Mouse (Mus musculus): ENCODE data around the gene Itgb3bp. TPM values are rescaled to one million over a fixed set of nuclear protein-coding genes. Genes with fewer than 3 reads are reported as not detected.

Itgb3bp gene
- total RNA-seq, 2 experiments from 2014 or later = 2.5 to 4.0 TPM

- intact Hi-C loops (cut with DNase I) = no loop called here
- DNase-seq (ENCODE audit: low spot score in 2 of 2) = peak; percentile 11
Measured at GRCm38 (mm10) chr4:99766753-99767152, 162.9 kb downstream of the Itgb3bp start.

GRCm38 (mm10) chr4:99766303-99766702 is 163.3 kb downstream of the Itgb3bp start:
- intact Hi-C loops (cut with DNase I) = no loop called here

GRCm38 (mm10) chr4:99752426-99752825 is 177.2 kb downstream of the Itgb3bp start:
- intact Hi-C loops (cut with DNase I) = no loop called here
- no peak for DNase-seq (ENCODE audit: low spot score in 2 of 2)

More at GRCm38 (mm10) chr4:99766303-99766702, 163.3 kb downstream of the Itgb3bp start:
- no peak for DNase-seq (ENCODE audit: low spot score in 2 of 2)

GRCm38 (mm10) chr4:99739836-99740235 is 189.8 kb downstream of the Itgb3bp start:
- no peak for DNase-seq (ENCODE audit: low spot score in 2 of 2)
- intact Hi-C loops (cut with DNase I) = no loop called here

- intact Hi-C loops (cut with DNase I) = no loop called here
- DNase-seq (ENCODE audit: low spot score in 2 of 2) = no peak
Measured at GRCm38 (mm10) chr4:99725914-99726451, 203.6 kb downstream of the Itgb3bp start.

GRCm38 (mm10) chr4:99724331-99724730 is 205.3 kb downstream of the Itgb3bp start:
- intact Hi-C loops (cut with DNase I) = no loop called here
- no peak for DNase-seq (ENCODE audit: low spot score in 2 of 2)

GRCm38 (mm10) chr4:99717905-99718304 is 211.7 kb downstream of the Itgb3bp start:
- intact Hi-C loops (cut with DNase I) = no loop called here
- DNase-seq (ENCODE audit: low spot score in 2 of 2) = no peak

- DNase-seq (ENCODE audit: low spot score in 2 of 2) = no peak
- intact Hi-C loops (cut with DNase I) = no loop called here
Measured at GRCm38 (mm10) chr4:99715783-99716416, 213.7 kb downstream of the Itgb3bp start.

Other genes with a start within 250 kb of the Itgb3bp start
- gene Alg6, start 214.1 kb downstream of the Itgb3bp start, total RNA-seq (2021) = 10 to 100 TPM; 11.4 to 13.1 TPM
- gene Efcab7, start 100.6 kb downstream of the Itgb3bp start, total RNA-seq (2021) = 1 to 10 TPM; 5.5 to 5.9 TPM
- 10 to 100 TPM; 40.5 to 44.9 TPM for gene Pgm1, start 399 bp downstream of the Itgb3bp start, total RNA-seq (2021)
- 1 to 10 TPM; 1.0 to 1.2 TPM for gene Ror1, start 166.0 kb upstream of the Itgb3bp start, total RNA-seq (2021)